Mouse (Mus musculus): ENCODE measurements at regions not wholly inside any gene's neighbourhood (a gene's known extent, or its start where the extent isn't known, plus 50 kb on each side); places are given as distances from the start of the nearest gene placed in this dataset.

GRCm38 (mm10) chr13:39362536-39362935 is 401.9 kb upstream of the Slc35b3 start:
- no peaks in the 10 kb centered on the region for H3K27me3 ChIP-seq (replicated peaks; ENCODE audit: control insufficient read depth, insufficient read depth, low read length)
- no peaks in the 10 kb centered on the region for H3K36me3 ChIP-seq (ENCODE audit: control insufficient read depth, insufficient read depth, low read length)
- no peak overlapping the region for H3K4me3 ChIP-seq (ENCODE audit: insufficient read depth, low read depth, low read length)
- TF ChIP-seq CTCF (conservative IDR thresholded peaks at IDR 0.05; ENCODE audit: insufficient read depth, insufficient read length, low read depth, low read length) (no peak), POLR2A (IDR thresholded peaks at IDR 0.05; ENCODE audit: low read depth, low read length) (no peak)
- no peaks in the 10 kb centered on the region for H3K4me1 ChIP-seq (ENCODE audit: control insufficient read depth, insufficient read depth, low read length)
- DNase-seq: no peak
- H3K27ac ChIP-seq (ENCODE audit: insufficient read depth, low read depth, low read length): no peak overlapping the region
- 74% methylated on average over 13 of the region's 13 CpGs for whole genome bisulfite sequencing

- no peak for TF ChIP-seq CTCF (conservative IDR thresholded peaks at IDR 0.05; ENCODE audit: insufficient read depth, insufficient read length, low read depth, low read length)
- TF ChIP-seq POLR2A (IDR thresholded peaks at IDR 0.05; ENCODE audit: low read depth, low read length): no peak
- Histone ChIP-seq H3K27ac (ENCODE audit: insufficient read depth, low read depth, low read length) (no peak overlapping the region), H3K4me1 (ENCODE audit: control insufficient read depth, insufficient read depth, low read length) (no peaks in the 10 kb centered on the region), H3K27me3 (replicated peaks; ENCODE audit: control insufficient read depth, insufficient read depth, low read length) (no peaks in the 10 kb centered on the region; the same call in 1 of the 2 replicates), H3K36me3 (ENCODE audit: control insufficient read depth, insufficient read depth, low read length) (no peaks in the 10 kb centered on the region), H3K4me3 (ENCODE audit: insufficient read depth, low read depth, low read length) (no peak overlapping the region)
- DNase-seq: no peak
- 49% methylated on average over 2 of the region's 2 CpGs for WGBS
Observed at GRCm38 (mm10) chr13:39351606-39352005, 390.9 kb upstream of the Slc35b3 start.

GRCm38 (mm10) chr13:39350668-39351067 is 390.0 kb upstream of the Slc35b3 start:
- DNase-seq: no peak
- Histone ChIP-seq H3K27me3 (replicated peaks; ENCODE audit: control insufficient read depth, insufficient read depth, low read length) (no peaks in the 10 kb centered on the region; the same call in 1 of the 2 replicates), H3K4me1 (ENCODE audit: control insufficient read depth, insufficient read depth, low read length) (no peaks in the 10 kb centered on the region), H3K36me3 (ENCODE audit: control insufficient read depth, insufficient read depth, low read length) (no peaks in the 10 kb centered on the region), H3K4me3 (ENCODE audit: insufficient read depth, low read depth, low read length) (no peak overlapping the region), H3K27ac (ENCODE audit: insufficient read depth, low read depth, low read length) (no peak overlapping the region)
- WGBS: 36% methylated on average over 12 of the region's 12 CpGs
- no peak for TF ChIP-seq CTCF (conservative IDR thresholded peaks at IDR 0.05; ENCODE audit: insufficient read depth, insufficient read length, low read depth, low read length)
- no peak for TF ChIP-seq POLR2A (IDR thresholded peaks at IDR 0.05; ENCODE audit: low read depth, low read length)

- WGBS: 90% methylated on average over 6 of the region's 6 CpGs
- Histone ChIP-seq H3K27me3 (replicated peaks; ENCODE audit: control insufficient read depth, insufficient read depth, low read length) (no peaks in the 10 kb centered on the region; the same call in 1 of the 2 replicates), H3K27ac (ENCODE audit: insufficient read depth, low read depth, low read length) (no peak overlapping the region), H3K36me3 (ENCODE audit: control insufficient read depth, insufficient read depth, low read length) (no peaks in the 10 kb centered on the region), H3K4me1 (ENCODE audit: control insufficient read depth, insufficient read depth, low read length) (no peaks in the 10 kb centered on the region), H3K4me3 (ENCODE audit: insufficient read depth, low read depth, low read length) (no peak overlapping the region)
- TF ChIP-seq CTCF (conservative IDR thresholded peaks at IDR 0.05; ENCODE audit: insufficient read depth, insufficient read length, low read depth, low read length) (no peak), POLR2A (IDR thresholded peaks at IDR 0.05; ENCODE audit: low read depth, low read length) (no peak)
- no peak for DNase-seq
Observed at GRCm38 (mm10) chr13:39347761-39348160, 387.1 kb upstream of the Slc35b3 start.

- no peak for TF ChIP-seq CTCF (conservative IDR thresholded peaks at IDR 0.05; ENCODE audit: insufficient read depth, insufficient read length, low read depth, low read length)
- TF ChIP-seq POLR2A (IDR thresholded peaks at IDR 0.05; ENCODE audit: low read depth, low read length): no peak
- no peaks in the 10 kb centered on the region for H3K4me1 ChIP-seq (ENCODE audit: control insufficient read depth, insufficient read depth, low read length)
- no peak for DNase-seq
- H3K36me3 ChIP-seq (ENCODE audit: control insufficient read depth, insufficient read depth, low read length): no peaks in the 10 kb centered on the region
- H3K27me3 ChIP-seq (replicated peaks; ENCODE audit: control insufficient read depth, insufficient read depth, low read length): no peaks in the 10 kb centered on the region
- H3K27ac ChIP-seq (ENCODE audit: insufficient read depth, low read depth, low read length): no peak overlapping the region
- WGBS: 54% methylated on average over 7 of the region's 7 CpGs
- no peak overlapping the region for H3K4me3 ChIP-seq (ENCODE audit: insufficient read depth, low read depth, low read length)
Observed at GRCm38 (mm10) chr13:39334874-39335273, 374.2 kb upstream of the Slc35b3 start.

GRCm38 (mm10) chr13:39329794-39330193 is 369.1 kb upstream of the Slc35b3 start:
- H3K36me3 ChIP-seq (ENCODE audit: control insufficient read depth, insufficient read depth, low read length): no peaks in the 10 kb centered on the region
- no peaks in the 10 kb centered on the region for H3K27me3 ChIP-seq (replicated peaks; ENCODE audit: control insufficient read depth, insufficient read depth, low read length)
- WGBS: 87% methylated on average over 3 of the region's 3 CpGs
- H3K4me3 ChIP-seq (ENCODE audit: insufficient read depth, low read depth, low read length): no peak overlapping the region
- H3K27ac ChIP-seq (ENCODE audit: insufficient read depth, low read depth, low read length): no peak overlapping the region
- no peak for TF ChIP-seq POLR2A (IDR thresholded peaks at IDR 0.05; ENCODE audit: low read depth, low read length)
- no peak for TF ChIP-seq CTCF (conservative IDR thresholded peaks at IDR 0.05; ENCODE audit: insufficient read depth, insufficient read length, low read depth, low read length)
- H3K4me1 ChIP-seq (ENCODE audit: control insufficient read depth, insufficient read depth, low read length): no peaks in the 10 kb centered on the region
- no peak for DNase-seq

GRCm38 (mm10) chr13:39326176-39326575 is 365.5 kb upstream of the Slc35b3 start:
- 49% methylated on average over 8 of the region's 8 CpGs for WGBS
- TF ChIP-seq POLR2A (IDR thresholded peaks at IDR 0.05; ENCODE audit: low read depth, low read length) (no peak), CTCF (conservative IDR thresholded peaks at IDR 0.05; ENCODE audit: insufficient read depth, insufficient read length, low read depth, low read length) (no peak)
- no peak overlapping the region for H3K4me3 ChIP-seq (ENCODE audit: insufficient read depth, low read depth, low read length)
- no peaks in the 10 kb centered on the region for H3K4me1 ChIP-seq (ENCODE audit: control insufficient read depth, insufficient read depth, low read length)
- no peaks in the 10 kb centered on the region for H3K27me3 ChIP-seq (replicated peaks; ENCODE audit: control insufficient read depth, insufficient read depth, low read length)
- no peaks in the 10 kb centered on the region for H3K36me3 ChIP-seq (ENCODE audit: control insufficient read depth, insufficient read depth, low read length)
- H3K27ac ChIP-seq (ENCODE audit: insufficient read depth, low read depth, low read length): no peak overlapping the region
- no peak for DNase-seq
